Mouse (Mus musculus): Measurements from ENCODE around the gene Cnnm2.

DNA sequence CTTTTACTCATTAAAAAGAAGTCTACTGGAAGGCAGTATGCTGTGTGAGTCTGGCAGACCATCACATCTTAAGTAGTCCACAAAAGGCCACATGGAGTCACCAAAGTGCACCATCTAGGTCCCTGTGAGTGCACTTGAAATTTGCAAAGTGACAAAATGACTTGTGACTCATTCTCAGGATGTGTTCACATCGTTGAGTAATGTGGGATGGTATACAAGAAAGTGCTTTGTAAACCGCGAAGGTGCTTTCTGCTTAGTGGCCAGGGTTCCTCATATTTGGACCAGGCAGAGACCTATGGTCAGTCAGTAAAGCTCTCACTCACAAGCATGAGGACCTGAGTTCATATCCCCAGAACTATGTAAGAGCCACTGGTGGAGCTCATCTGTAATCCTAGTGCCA lies 13.6 kb upstream of the Cnnm2 start:
- no peak for TF ChIP-seq EP300 (IDR thresholded peaks at IDR 0.05)
- TF ChIP-seq CTCF (IDR thresholded peaks at IDR 0.05): no peak
